Mouse (Mus musculus) midbrain, embryonic 11.5 days (tissue): ENCODE measurements around the gene Olfr1420. TPM values are rescaled to one million over a fixed set of nuclear protein-coding genes. Genes with fewer than 3 reads are reported as not detected.
A peak's percentile ranks its signal among the peaks of the same experiment; 100 is the strongest.
"Not testable (repeated sequence)": the region's sequence is repeated elsewhere in the genome, so short reads cannot be mapped to it uniquely, and the experiment has no call there.

ENCODE experiments used
- ATAC-seq: fragments of 200-750 bp; cut with Nextera tagmentation; 2 replicates; pipeline ENCODE4 v1.8.0; 2017; ENCODE audit warnings: moderate TSS enrichment, moderate library complexity; ENCODE audit not compliant: low FRiP score
- DNase-seq: peaks from one replicate; pipeline ENCODE4 v3.0.0; 2015; ENCODE audit warnings: low spot score; ENCODE audit errors: missing footprints
- H3K27ac ChIP-seq: fragments of 300-500 bp; sonication (generic); 2 replicates; pipeline ENCODE4 v1.5.1; 2014; ENCODE audit warnings: low read depth, low read length
- H3K27me3 ChIP-seq: fragments of 300-500 bp; sonication (generic); 2 replicates; pipeline ENCODE4 v1.6.1; 2014; ENCODE audit warnings: mild to moderate bottlenecking, low read length, moderate library complexity, mixed read lengths; ENCODE audit not compliant: control insufficient read depth, insufficient read depth
- H3K36me3 ChIP-seq: fragments of 300-500 bp; sonication (generic); 2 replicates; pipeline ENCODE4 v1.6.1; 2014; ENCODE audit warnings: mild to moderate bottlenecking, low read length, moderate library complexity, mixed read lengths; ENCODE audit not compliant: control insufficient read depth, insufficient read depth
- H3K4me1 ChIP-seq: fragments of 300-500 bp; sonication (generic); 2 replicates; pipeline ENCODE4 v1.6.1; 2014; ENCODE audit warnings: low read length; ENCODE audit not compliant: control insufficient read depth, insufficient read depth
- H3K4me2 ChIP-seq: fragments of 300-500 bp; sonication (generic); 2 replicates; pipeline ENCODE4 v1.6.1; 2014; ENCODE audit warnings: mild to moderate bottlenecking, moderate library complexity
- H3K4me3 ChIP-seq: fragments of 300-500 bp; sonication (generic); 2 replicates; pipeline ENCODE4 v1.5.1; 2014; ENCODE audit warnings: low read depth, low read length
- H3K9ac ChIP-seq: fragments of 300-500 bp; sonication (generic); 2 replicates; pipeline ENCODE4 v1.6.1; 2014; ENCODE audit warnings: low read length
- H3K9me3 ChIP-seq: fragments of 300-500 bp; sonication (generic); 2 replicates; pipeline ENCODE4 v1.6.1; 2016; ENCODE audit warnings: low read length; ENCODE audit not compliant: control insufficient read depth
- WGBS: fragments of 180-500 bp; shearing (Covaris S2); extraction: QIAGEN DNeasy Blood & Tissue Kit; methylation state at CpG from one replicate; pipeline ENCODE4 v1.1.7; 2014; 5-methylcytosine and 5-hydroxymethylcytosine counted together
- microRNA-seq: library from miRNA; unstranded; fragments of <30 nt; microRNA quantifications from one replicate; pipeline ENCODE4, GENCODE M21; 2017
- polyA plus RNA-seq: library from polyadenylated mRNA; unstranded; fragments of >200 nt; fragmentation: Nextera tagmentation; extraction: Ambion mirVana; gene quantifications from 2 replicates; pipeline ENCODE4 v1.2.1, GENCODE M21; 2014

Gene Olfr1420
- polyA plus RNA-seq, 1 experiment from 2014 or later, result 0.08 TPM

- no peak overlapping the region for H3K27ac ChIP-seq
- no peaks in the 10 kb centered on the region for H3K4me1 ChIP-seq
- WGBS, result 93% methylated on average over 4 of the region's 4 CpGs
- H3K4me3 ChIP-seq, result no peak overlapping the region
- no peaks in the 10 kb centered on the region for H3K27me3 ChIP-seq
- H3K4me2 ChIP-seq, result no peak overlapping the region
- H3K9ac ChIP-seq, result no peak overlapping the region
- H3K36me3 ChIP-seq, result peaks cover 26% of the 10 kb centered on the region
- H3K9me3 ChIP-seq, result no peaks in the 10 kb centered on the region
- DNase-seq, result no peak
- ATAC-seq, result no peak
Observed at GRCm38 (mm10) chr19:11928025-11928748, 41.8 kb downstream of the Olfr1420 start.

DNA sequence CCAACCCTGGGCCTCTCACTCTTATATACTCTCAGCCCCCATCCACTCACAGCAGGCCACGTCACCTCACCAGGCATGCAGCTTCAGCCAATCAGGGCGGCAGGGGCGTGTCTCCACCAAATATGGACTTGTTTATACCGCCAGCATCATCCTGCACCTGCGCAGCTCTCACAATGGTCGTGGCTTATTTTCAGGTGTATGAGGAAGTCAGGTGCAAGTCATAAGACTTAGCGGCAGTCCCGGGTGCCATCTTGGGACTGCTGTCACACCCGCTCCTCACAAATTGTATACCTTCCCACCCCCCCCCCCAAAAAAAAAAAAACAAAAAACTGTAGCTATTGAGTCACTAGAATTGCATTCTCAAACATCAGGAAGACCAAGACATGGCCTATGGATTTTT lies 60.1 kb downstream of the Olfr1420 start:
- ATAC-seq, H3K9ac ChIP-seq, H3K27ac ChIP-seq, H3K27me3 ChIP-seq, H3K9me3 ChIP-seq, H3K36me3 ChIP-seq, H3K4me3 ChIP-seq, DNase-seq, H3K4me1 ChIP-seq, H3K4me2 ChIP-seq: not testable (repeated sequence)
- 95% methylated on average over 8 of the region's 9 CpGs for WGBS

Small RNAs within 50 kb of the gene (microRNA-seq; reads per million reads assigned to microRNA genes)
- 6.8 reads per million, percentile 25 among the genes with 10 or more reads in this experiment for gene Mir6994

Other genes with a start within 250 kb of the Olfr1420 start
- 0.14 TPM in 1 of 2 replicates, not detected in the other for gene Ms4a3, start 245.7 kb upstream of the Olfr1420 start, polyA plus RNA-seq
- gene Oosp2, start 226.0 kb upstream of the Olfr1420 start, polyA plus RNA-seq, result not detected in 2 replicates
- not detected in 2 replicates for gene Oosp1, start 195.4 kb upstream of the Olfr1420 start, polyA plus RNA-seq
- not detected in 2 replicates for gene Oosp3, start 189.5 kb upstream of the Olfr1420 start, polyA plus RNA-seq
- gene Gif, start 139.0 kb upstream of the Olfr1420 start, polyA plus RNA-seq, result not detected in 2 replicates
- gene Mrpl16, start 116.2 kb upstream of the Olfr1420 start, polyA plus RNA-seq, result 57.2 and 60.8 TPM in 2 replicates
- 19.5 and 23.1 TPM in 2 replicates for gene Stx3, start 67.2 kb upstream of the Olfr1420 start, polyA plus RNA-seq
- not detected in 2 replicates for gene Olfr1417, start 47.3 kb upstream of the Olfr1420 start, polyA plus RNA-seq
- not detected in 2 replicates for gene Olfr1418, start 25.5 kb upstream of the Olfr1420 start, polyA plus RNA-seq
- gene Olfr1419, start 11.5 kb upstream of the Olfr1420 start, polyA plus RNA-seq, result not detected in 2 replicates
- gene Patl1, start 25.8 kb downstream of the Olfr1420 start, polyA plus RNA-seq, result 30.2 and 30.3 TPM in 2 replicates
- gene Osbp, start 79.4 kb downstream of the Olfr1420 start, polyA plus RNA-seq, result 5.3 and 6.0 TPM in 2 replicates
- gene Olfr1423, start 154.8 kb downstream of the Olfr1420 start, polyA plus RNA-seq, result 0.03 TPM in 1 of 2 replicates, not detected in the other
- not detected in 2 replicates for gene Olfr1424, start 176.1 kb downstream of the Olfr1420 start, polyA plus RNA-seq
- gene Olfr1425, start 191.2 kb downstream of the Olfr1420 start, polyA plus RNA-seq, result not detected in 2 replicates
- gene Olfr1426, start 205.4 kb downstream of the Olfr1420 start, polyA plus RNA-seq, result not detected in 2 replicates
- not detected in 2 replicates for gene Olfr1427, start 216.8 kb downstream of the Olfr1420 start, polyA plus RNA-seq
- not detected in 2 replicates for gene Olfr1428, start 229.3 kb downstream of the Olfr1420 start, polyA plus RNA-seq
- gene Olfr76, start 236.6 kb downstream of the Olfr1420 start, polyA plus RNA-seq, result not detected in 2 replicates